Mouse (Mus musculus): Measurements from ENCODE around the gene Phf7. TPM values are rescaled to one million over a fixed set of nuclear protein-coding genes. Genes with fewer than 3 reads are reported as not detected.

The Phf7 gene
- polyA plus RNA-seq, 1 experiment from 2014 or later = 8.1 TPM

DNA sequence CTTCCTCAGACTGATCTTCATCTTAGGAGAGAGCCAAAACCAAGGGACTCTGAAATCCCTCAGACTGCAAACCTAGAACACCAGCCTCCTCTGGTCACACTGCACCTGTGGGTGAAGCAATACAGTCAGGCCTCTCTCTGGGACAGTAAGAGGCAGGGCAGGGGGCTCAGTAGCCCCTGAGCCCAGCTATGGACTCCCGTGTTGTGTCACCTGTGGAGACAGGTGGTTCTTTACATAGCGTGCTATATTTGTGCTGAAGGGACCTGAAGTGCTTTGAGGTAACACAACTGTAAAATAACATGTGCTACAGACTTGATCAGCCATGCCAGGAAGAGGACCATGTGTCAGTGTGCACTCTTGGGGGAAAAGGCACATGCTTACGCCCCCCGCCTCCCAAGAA is 55.6 kb downstream of the Phf7 start:
- Histone ChIP-seq H3K27me3 (replicated peaks) (no peaks in the 10 kb centered on the region), H3K4me1 (replicated peaks) (peaks cover 87% of the 10 kb centered on the region), H3K4me2 (peak overlapping the region; percentile 6), H3K9me3 (replicated peaks) (no peaks in the 10 kb centered on the region), H3K36me3 (peaks cover 83% of the 10 kb centered on the region), H3K27ac (ENCODE audit: poor library complexity, severe bottlenecking) (peak overlapping the region; percentile 62), H3K4me3 (no peak overlapping the region), H3K9ac (no peak overlapping the region)
- 80% methylated on average over 4 of the region's 4 CpGs for WGBS
- 0 out of 2 replicates have a peak, but pooled peaks have one; percentile 19 for ATAC-seq (ENCODE audit: insufficient number of reproducible peaks, low FRiP score)

DNA sequence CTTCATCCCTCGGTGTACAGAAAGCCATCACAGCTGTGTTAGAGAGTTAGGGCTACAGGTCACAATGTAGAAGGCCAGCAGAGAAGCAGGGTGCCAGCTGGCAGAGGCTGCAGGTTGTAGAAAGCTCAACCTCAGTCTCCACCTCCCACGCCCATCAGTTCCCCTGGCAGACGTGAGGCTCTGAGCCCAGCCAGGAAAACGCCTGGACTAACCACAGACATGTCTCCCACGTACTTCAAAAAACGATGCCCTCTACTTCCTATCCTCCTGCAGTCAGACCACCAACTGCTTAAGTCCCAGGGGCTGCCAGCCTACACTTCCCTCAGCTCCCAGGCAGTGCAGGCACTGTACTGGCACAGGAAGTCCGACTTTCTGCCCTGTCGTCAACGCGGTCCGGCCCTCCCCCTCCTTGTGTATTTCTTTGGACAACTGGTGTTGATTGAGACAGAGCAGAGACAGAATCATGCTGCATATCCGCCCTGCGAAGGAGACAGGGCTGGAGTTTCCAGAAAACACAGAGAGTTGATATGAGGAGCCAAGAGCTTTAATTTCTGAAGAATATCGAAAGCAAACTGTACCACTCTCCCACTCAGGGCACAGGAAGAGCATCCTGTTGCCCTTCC is 56.1 kb downstream of the Phf7 start:
- WGBS = 34% methylated on average over 14 of the region's 14 CpGs
- H3K36me3 ChIP-seq = peaks cover 83% of the 10 kb centered on the region

DNA sequence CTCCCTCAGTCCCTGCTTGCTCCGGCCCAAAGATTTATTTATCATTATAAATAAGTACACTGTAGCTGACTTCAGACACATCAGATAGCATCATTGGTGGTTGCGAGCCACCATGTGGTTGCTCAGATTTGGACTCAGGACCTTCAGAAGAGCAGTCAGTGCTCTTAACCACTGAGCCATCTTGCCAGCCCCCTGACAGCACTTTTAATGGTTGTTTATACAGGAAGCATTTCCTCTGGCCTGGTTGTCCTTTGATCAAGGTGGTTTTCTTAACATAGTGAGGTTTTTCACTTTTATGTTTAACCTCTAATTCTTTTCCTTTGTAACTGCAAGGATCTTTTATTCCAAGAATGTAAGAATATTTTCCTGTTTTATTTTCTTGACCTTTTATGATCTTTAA is 56.7 kb downstream of the Phf7 start:
- Histone ChIP-seq H3K36me3 (peaks cover 84% of the 10 kb centered on the region), H3K4me3 (no peak overlapping the region)

More for the DNA sequence above, 56.1 kb downstream of the Phf7 start:
- Histone ChIP-seq H3K27ac (ENCODE audit: poor library complexity, severe bottlenecking) (peak overlapping the region; percentile 62), H3K4me2 (peak overlapping the region; percentile 6), H3K9me3 (replicated peaks) (no peaks in the 10 kb centered on the region), H3K4me1 (replicated peaks) (peaks cover 84% of the 10 kb centered on the region), H3K27me3 (replicated peaks) (no peaks in the 10 kb centered on the region), H3K4me3 (no peak overlapping the region), H3K9ac (0 out of 2 replicates have a peak overlapping the region, but pooled peaks have one; percentile 44)
- peak; percentile 71 for ATAC-seq (ENCODE audit: insufficient number of reproducible peaks, low FRiP score)

DNA sequence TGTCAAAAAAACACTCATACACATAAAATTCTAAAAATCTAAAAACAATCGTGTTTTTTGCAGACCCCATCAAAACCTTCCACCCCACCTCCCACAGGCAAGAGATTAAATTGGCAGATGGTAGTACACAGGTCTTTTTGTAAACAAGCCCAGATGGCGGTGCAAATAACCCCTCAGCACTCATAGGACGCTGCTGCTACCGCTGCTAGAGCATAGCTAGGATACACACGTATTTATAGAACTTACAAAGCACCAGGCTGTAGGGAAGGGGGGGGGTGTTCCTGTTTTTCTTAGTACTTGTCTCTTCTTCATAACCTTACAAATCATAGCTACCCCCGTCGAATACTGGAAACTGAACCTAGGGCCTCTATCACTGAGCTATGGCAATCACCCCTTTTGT is 57.3 kb downstream of the Phf7 start:
- no peaks in the 10 kb centered on the region for H3K27me3 ChIP-seq (replicated peaks)
- peak overlapping the region; percentile 33; the same call in 1 of the 2 replicates for H3K27ac ChIP-seq (ENCODE audit: poor library complexity, severe bottlenecking)
- no peak overlapping the region for H3K4me3 ChIP-seq
- no peak for ATAC-seq (ENCODE audit: insufficient number of reproducible peaks, low FRiP score)
- 72% methylated on average over 7 of the region's 7 CpGs for WGBS
- no peaks in the 10 kb centered on the region for H3K9me3 ChIP-seq (replicated peaks)
- no peak overlapping the region for H3K9ac ChIP-seq
- H3K36me3 ChIP-seq = peaks cover 85% of the 10 kb centered on the region
- H3K4me2 ChIP-seq = no peak overlapping the region
- H3K4me1 ChIP-seq (replicated peaks) = peaks cover 87% of the 10 kb centered on the region

More for the DNA sequence above, 56.7 kb downstream of the Phf7 start:
- Histone ChIP-seq H3K27ac (ENCODE audit: poor library complexity, severe bottlenecking) (0 out of 2 replicates have a peak overlapping the region, but pooled peaks have one; percentile 62), H3K4me1 (replicated peaks) (peaks cover 85% of the 10 kb centered on the region), H3K4me2 (no peak overlapping the region), H3K9me3 (replicated peaks) (no peaks in the 10 kb centered on the region), H3K27me3 (replicated peaks) (no peaks in the 10 kb centered on the region), H3K9ac (no peak overlapping the region)
- no peak for ATAC-seq (ENCODE audit: insufficient number of reproducible peaks, low FRiP score)
- 70% methylated on average over 2 of the region's 2 CpGs for WGBS

DNA sequence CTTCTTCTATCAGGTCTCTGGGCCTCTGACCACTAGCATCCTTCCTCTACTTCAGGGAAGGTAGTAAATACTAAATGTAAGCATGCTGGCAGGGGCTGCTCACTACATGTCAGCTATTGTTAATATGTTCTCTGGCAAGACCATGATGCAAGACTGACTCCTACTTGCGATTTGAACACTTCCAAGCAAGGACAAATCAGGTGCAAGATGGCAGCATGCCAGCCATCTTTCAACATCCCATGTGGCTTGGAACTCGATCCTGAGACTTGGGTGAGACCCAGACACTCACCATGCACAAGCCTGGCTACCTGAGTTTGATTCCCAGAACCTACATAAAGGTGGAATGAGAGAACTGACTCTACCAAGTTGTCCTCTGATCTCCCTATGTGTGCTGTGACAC is 59.2 kb downstream of the Phf7 start:
- Histone ChIP-seq H3K4me1 (replicated peaks) (peaks cover 85% of the 10 kb centered on the region), H3K4me3 (no peak overlapping the region), H3K9me3 (replicated peaks) (no peaks in the 10 kb centered on the region), H3K9ac (no peak overlapping the region), H3K36me3 (peaks cover 90% of the 10 kb centered on the region), H3K4me2 (no peak overlapping the region), H3K27ac (ENCODE audit: poor library complexity, severe bottlenecking) (peak overlapping the region; percentile 23; the same call in 1 of the 2 replicates), H3K27me3 (replicated peaks) (no peaks in the 10 kb centered on the region)
- 34% methylated on average over 2 of the region's 2 CpGs for WGBS
- ATAC-seq (ENCODE audit: insufficient number of reproducible peaks, low FRiP score) = no peak

DNA sequence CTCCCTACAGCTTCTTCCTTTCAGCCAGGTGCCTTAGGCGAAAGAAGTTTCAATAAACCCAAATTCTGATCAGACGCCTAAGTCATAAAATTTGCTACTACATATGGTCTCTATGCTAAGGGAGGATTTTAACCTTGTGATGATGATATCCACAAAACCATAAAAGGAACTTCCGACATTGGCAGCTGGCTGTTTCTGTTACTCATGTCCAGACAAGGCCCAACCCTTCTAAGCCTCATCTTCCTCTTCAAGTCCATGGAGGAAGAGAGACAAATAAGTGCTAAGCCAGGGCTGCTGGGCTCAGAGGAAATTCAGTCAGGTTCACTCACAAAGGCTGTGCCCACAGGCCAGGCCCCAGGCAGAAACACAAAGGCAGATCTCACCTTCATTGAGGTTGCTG is 61.8 kb downstream of the Phf7 start:
- no peaks in the 10 kb centered on the region for H3K9me3 ChIP-seq (replicated peaks)
- no peaks in the 10 kb centered on the region for H3K27me3 ChIP-seq (replicated peaks)
- WGBS = 89% methylated on average over 3 of the region's 3 CpGs
- no peak overlapping the region for H3K4me3 ChIP-seq
- H3K27ac ChIP-seq (ENCODE audit: poor library complexity, severe bottlenecking) = peak overlapping the region; percentile 85
- no peak overlapping the region for H3K9ac ChIP-seq
- H3K4me2 ChIP-seq = no peak overlapping the region
- no peak for ATAC-seq (ENCODE audit: insufficient number of reproducible peaks, low FRiP score)
- H3K4me1 ChIP-seq (replicated peaks) = peaks cover 79% of the 10 kb centered on the region
- H3K36me3 ChIP-seq = peaks cover 96% of the 10 kb centered on the region

DNA sequence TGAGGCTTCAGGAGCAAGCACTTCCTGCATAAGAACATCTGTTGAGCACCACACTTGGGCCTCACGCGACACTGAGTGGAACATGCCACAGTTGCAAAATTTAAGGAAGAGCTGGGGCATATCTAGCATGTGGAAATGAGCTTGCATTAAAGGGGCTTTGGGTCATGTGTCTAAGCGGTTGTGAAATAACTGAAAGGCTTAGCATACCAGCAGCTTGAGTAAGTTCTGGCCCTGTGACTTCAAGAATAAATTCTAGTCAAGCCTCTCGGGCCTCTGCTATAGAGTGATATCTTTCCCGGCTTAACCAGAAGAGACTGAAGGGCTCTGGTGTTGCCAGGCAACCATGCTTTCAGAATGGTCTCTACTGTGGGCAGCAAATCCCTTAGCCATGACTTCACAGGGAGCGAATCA is 62.3 kb downstream of the Phf7 start:
- no peak overlapping the region for H3K4me3 ChIP-seq
- no peaks in the 10 kb centered on the region for H3K27me3 ChIP-seq (replicated peaks)
- no peak overlapping the region for H3K4me2 ChIP-seq
- peak; percentile 41; the same call in 1 of the 2 replicates for ATAC-seq (ENCODE audit: insufficient number of reproducible peaks, low FRiP score)
- H3K4me1 ChIP-seq (replicated peaks) = peaks cover 80% of the 10 kb centered on the region
- H3K9me3 ChIP-seq (replicated peaks) = no peaks in the 10 kb centered on the region
- H3K9ac ChIP-seq = no peak overlapping the region
- H3K27ac ChIP-seq (ENCODE audit: poor library complexity, severe bottlenecking) = peak overlapping the region; percentile 85
- H3K36me3 ChIP-seq = peaks cover 97% of the 10 kb centered on the region
- whole genome bisulfite sequencing = 40% methylated on average over 6 of the region's 6 CpGs

Other genes with a start within 250 kb of the Phf7 start
- 55.8 and 57.1 TPM in 2 replicates for gene Glt8d1, start 249.9 kb downstream of the Phf7 start, polyA plus RNA-seq (2016; fragmentation: Nextera tagmentation; extraction: Ambion mirVana)
- 368 and 374 TPM in 2 replicates for gene Spcs1, start 249.6 kb downstream of the Phf7 start, polyA plus RNA-seq (2016; fragmentation: Nextera tagmentation; extraction: Ambion mirVana)
- 124 and 134 TPM in 2 replicates for gene Pbrm1, start 232.2 kb downstream of the Phf7 start, polyA plus RNA-seq (2016; fragmentation: Nextera tagmentation; extraction: Ambion mirVana)
- 75.3 and 79.5 TPM in 2 replicates for gene Gnl3, start 232.2 kb downstream of the Phf7 start, polyA plus RNA-seq (2016; fragmentation: Nextera tagmentation; extraction: Ambion mirVana)
- gene Smim4, start 122.4 kb downstream of the Phf7 start, polyA plus RNA-seq (2016; fragmentation: Nextera tagmentation; extraction: Ambion mirVana) = 62.6 and 68.6 TPM in 2 replicates
- gene Nt5dc2, start 120.3 kb downstream of the Phf7 start, polyA plus RNA-seq (2016; fragmentation: Nextera tagmentation; extraction: Ambion mirVana) = 343 and 346 TPM in 2 replicates
- 48.3 and 56.7 TPM in 2 replicates for gene Stab1, start 82.7 kb downstream of the Phf7 start, polyA plus RNA-seq (2016; fragmentation: Nextera tagmentation; extraction: Ambion mirVana)
- gene Tnnc1, start 43.0 kb downstream of the Phf7 start, polyA plus RNA-seq (2016; fragmentation: Nextera tagmentation; extraction: Ambion mirVana) = 3,183 and 3,245 TPM in 2 replicates
- 446 and 471 TPM in 2 replicates for gene Nisch, start 34.4 kb downstream of the Phf7 start, polyA plus RNA-seq (2016; fragmentation: Nextera tagmentation; extraction: Ambion mirVana)
- gene Sema3g, start 33.5 kb downstream of the Phf7 start, polyA plus RNA-seq (2016; fragmentation: Nextera tagmentation; extraction: Ambion mirVana) = 0.34 and 0.50 TPM in 2 replicates
- gene Bap1, start 133 bp upstream of the Phf7 start, polyA plus RNA-seq (2016; fragmentation: Nextera tagmentation; extraction: Ambion mirVana) = 59.7 and 65.0 TPM in 2 replicates
- 1.3 and 1.5 TPM in 2 replicates for gene Dnah1, start 72.6 kb upstream of the Phf7 start, polyA plus RNA-seq (2016; fragmentation: Nextera tagmentation; extraction: Ambion mirVana)
- gene Capn7, start 85.3 kb upstream of the Phf7 start, polyA plus RNA-seq (2016; fragmentation: Nextera tagmentation; extraction: Ambion mirVana) = 42.7 and 42.9 TPM in 2 replicates
- gene Sh3bp5, start 184.8 kb upstream of the Phf7 start, polyA plus RNA-seq (2016; fragmentation: Nextera tagmentation; extraction: Ambion mirVana) = 29.9 and 30.2 TPM in 2 replicates
- 20.1 and 20.9 TPM in 2 replicates for gene Eaf1, start 243.1 kb upstream of the Phf7 start, polyA plus RNA-seq (2016; fragmentation: Nextera tagmentation; extraction: Ambion mirVana)
- 46.4 and 49.7 TPM in 2 replicates for gene Mettl6, start 243.7 kb upstream of the Phf7 start, polyA plus RNA-seq (2016; fragmentation: Nextera tagmentation; extraction: Ambion mirVana)